Mouse (Mus musculus): ENCODE results near the gene Ccdc60.

The Ccdc60 gene

DNA sequence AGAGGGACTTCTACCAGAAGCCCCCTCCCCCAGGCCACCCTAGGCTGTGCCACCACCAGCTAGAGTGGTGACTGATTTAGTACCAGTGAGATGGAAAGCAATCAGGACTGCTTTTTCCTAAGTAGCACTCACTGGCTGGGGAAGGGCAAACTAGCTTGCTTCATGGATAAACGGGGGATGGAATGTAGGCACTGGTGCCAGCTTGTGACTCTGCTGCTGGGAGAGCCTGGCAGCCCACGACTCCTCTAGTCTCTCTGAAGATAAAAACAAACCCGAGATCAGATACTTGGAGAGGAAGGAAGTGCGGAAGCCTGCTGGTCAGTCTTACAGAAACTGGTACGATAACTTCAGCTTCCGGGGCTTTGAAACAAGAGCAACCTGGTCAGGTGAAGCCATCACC lies 208.0 kb downstream of the Ccdc60 start:
- DNase-seq (ENCODE audit: extremely low read depth, low read depth, low spot score): no peak

Data from fat pad, adult 2 months (tissue).